Mouse (Mus musculus) hindbrain, embryonic 12.5 days (tissue): ENCODE results near the gene Cxcl9. TPM values are rescaled to one million over a fixed set of nuclear protein-coding genes. Genes with fewer than 3 reads are reported as not detected.

Source experiments
- ATAC-seq: fragments of 200-750 bp; cut with Nextera tagmentation; 2 replicates; pipeline ENCODE4 v1.8.0; 2017; ENCODE audit warnings: moderate TSS enrichment; ENCODE audit not compliant: low FRiP score
- H3K27ac ChIP-seq: fragments of 300-500 bp; sonication (generic); 2 replicates; pipeline ENCODE4 v1.5.1; 2016; ENCODE audit warnings: mild to moderate bottlenecking
- H3K27me3 ChIP-seq: fragments of 300-500 bp; sonication (generic); 2 replicates; pipeline ENCODE4 v1.6.1; 2016; ENCODE audit warnings: mild to moderate bottlenecking
- H3K36me3 ChIP-seq: fragments of 300-500 bp; sonication (generic); 2 replicates; pipeline ENCODE4 v1.6.1; 2016; ENCODE audit warnings: mild to moderate bottlenecking
- H3K4me1 ChIP-seq: fragments of 300-500 bp; sonication (generic); 2 replicates; pipeline ENCODE4 v1.6.1; 2016
- H3K4me2 ChIP-seq: fragments of 300-500 bp; sonication (generic); replicated peaks from 2 replicates; pipeline ENCODE4 v1.6.1; 2016; ENCODE audit warnings: mild to moderate bottlenecking
- H3K4me3 ChIP-seq: fragments of 300-500 bp; sonication (generic); 2 replicates; pipeline ENCODE4 v1.5.1; 2016; ENCODE audit warnings: mild to moderate bottlenecking
- H3K9ac ChIP-seq: fragments of 300-500 bp; sonication (generic); 2 replicates; pipeline ENCODE4 v1.6.1; 2016; ENCODE audit warnings: mild to moderate bottlenecking, moderate library complexity
- H3K9me3 ChIP-seq: fragments of 300-500 bp; sonication (generic); replicated peaks from 2 replicates; pipeline ENCODE4 v1.6.1; 2016; ENCODE audit warnings: mild to moderate bottlenecking
- WGBS: fragments of 180-500 bp; shearing (Covaris S2); methylation state at CpG from one replicate; pipeline ENCODE4 v1.1.7; 2016; 5-methylcytosine and 5-hydroxymethylcytosine counted together
- polyA plus RNA-seq: library from polyadenylated mRNA; unstranded; fragments of >200 nt; fragmentation: Nextera tagmentation; extraction: Ambion mirVana; gene quantifications from 2 replicates; pipeline ENCODE4 v1.2.1, GENCODE M21; 2016

Gene Cxcl9
- polyA plus RNA-seq, 1 experiment from 2014 or later: not detected

DNA sequence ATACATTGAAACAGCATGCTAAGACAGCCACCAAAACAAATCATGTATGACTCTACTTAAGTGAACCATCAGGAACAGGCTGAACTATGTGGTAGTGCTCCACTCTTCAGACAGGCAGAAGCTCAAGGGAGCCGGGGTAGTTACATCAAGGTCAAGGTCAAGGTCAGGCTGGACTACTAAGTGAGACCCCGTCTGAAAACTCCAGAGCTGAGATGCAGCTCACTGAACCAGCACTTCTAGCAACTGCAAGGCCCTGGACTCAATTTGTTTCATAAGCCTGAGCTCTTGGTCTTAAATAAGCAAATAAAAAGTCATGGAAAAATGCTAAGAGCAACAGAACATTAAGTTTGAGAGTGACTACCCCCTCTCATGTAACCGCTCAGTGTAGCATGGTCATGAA, 23.6 kb downstream of the Cxcl9 start:
- Histone ChIP-seq H3K27me3 (no peaks in the 10 kb centered on the region), H3K27ac (no peak overlapping the region), H3K4me2 (no peak overlapping the region), H3K4me1 (peaks cover 11% of the 10 kb centered on the region), H3K4me3 (no peak overlapping the region), H3K9me3 (no peaks in the 10 kb centered on the region), H3K36me3 (peaks cover 59% of the 10 kb centered on the region), H3K9ac (no peak overlapping the region)
- WGBS: 93% methylated on average over 3 of the region's 3 CpGs
- ATAC-seq: no peak

DNA sequence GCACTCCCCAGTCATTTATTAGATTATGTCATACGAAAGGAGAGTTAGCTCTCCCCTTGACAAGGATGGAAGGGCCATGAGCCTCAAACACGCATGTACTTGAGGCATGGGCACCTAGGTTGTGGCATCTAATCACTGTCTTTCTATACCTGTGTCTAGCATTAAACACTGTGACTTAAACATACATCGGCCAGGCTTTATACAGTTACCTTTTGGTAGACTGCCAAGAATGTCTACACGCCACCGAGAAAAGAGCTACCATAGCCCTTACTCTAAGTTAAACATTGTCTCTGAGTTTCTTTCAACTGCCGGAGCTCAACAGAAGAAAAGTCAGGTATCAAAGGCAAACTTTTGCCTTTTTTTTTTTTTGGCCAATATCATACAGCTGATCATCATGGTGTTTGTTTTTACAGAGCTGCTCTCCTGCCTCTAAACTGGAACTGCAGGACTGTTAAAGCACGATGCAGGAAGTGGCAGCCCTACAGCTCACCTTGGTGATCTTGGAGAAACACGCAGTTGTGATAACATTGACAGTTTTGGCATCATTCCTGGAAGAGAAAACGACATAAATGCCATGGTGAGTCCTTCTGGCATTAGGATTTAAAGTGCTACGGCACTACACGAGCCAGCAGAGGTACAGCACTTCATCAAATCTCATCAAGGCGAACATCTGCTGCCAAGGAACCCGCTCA, 25.6 kb downstream of the Cxcl9 start:
- WGBS: 94% methylated on average over 13 of the region's 13 CpGs

DNA sequence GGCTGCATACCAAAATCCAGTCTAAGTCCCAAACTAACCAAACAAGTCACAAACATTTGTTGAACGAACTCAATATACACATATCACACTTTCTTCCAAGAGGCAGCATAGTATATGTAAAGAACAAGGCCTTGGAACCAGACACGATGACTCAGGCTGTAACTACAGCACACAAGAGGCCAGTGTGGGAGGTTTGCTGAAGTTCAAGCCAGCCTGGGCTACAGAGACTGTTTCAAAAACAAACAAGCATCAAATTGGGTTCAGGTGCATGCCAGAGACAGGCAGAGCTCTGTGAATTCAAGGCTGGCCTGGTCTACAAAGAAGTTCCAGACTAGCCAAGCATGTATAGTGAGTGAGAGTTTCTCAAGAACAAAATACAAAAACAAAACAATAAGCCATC, 33.4 kb downstream of the Cxcl9 start:
- Histone ChIP-seq H3K27me3 (no peaks in the 10 kb centered on the region), H3K9ac (no peak overlapping the region), H3K4me2 (no peak overlapping the region), H3K9me3 (no peaks in the 10 kb centered on the region), H3K27ac (no peak overlapping the region), H3K36me3 (peaks cover 92% of the 10 kb centered on the region), H3K4me1 (no peaks in the 10 kb centered on the region), H3K4me3 (no peak overlapping the region)
- 90% methylated on average over 2 of the region's 2 CpGs for WGBS
- no peak for ATAC-seq

More for the DNA sequence above, 25.6 kb downstream of the Cxcl9 start:
- Histone ChIP-seq H3K27me3 (no peaks in the 10 kb centered on the region), H3K9me3 (no peaks in the 10 kb centered on the region), H3K36me3 (peaks cover 76% of the 10 kb centered on the region), H3K4me1 (no peaks in the 10 kb centered on the region), H3K27ac (no peak overlapping the region), H3K4me3 (no peak overlapping the region), H3K9ac (no peak overlapping the region), H3K4me2 (no peak overlapping the region)
- no peak for ATAC-seq

DNA sequence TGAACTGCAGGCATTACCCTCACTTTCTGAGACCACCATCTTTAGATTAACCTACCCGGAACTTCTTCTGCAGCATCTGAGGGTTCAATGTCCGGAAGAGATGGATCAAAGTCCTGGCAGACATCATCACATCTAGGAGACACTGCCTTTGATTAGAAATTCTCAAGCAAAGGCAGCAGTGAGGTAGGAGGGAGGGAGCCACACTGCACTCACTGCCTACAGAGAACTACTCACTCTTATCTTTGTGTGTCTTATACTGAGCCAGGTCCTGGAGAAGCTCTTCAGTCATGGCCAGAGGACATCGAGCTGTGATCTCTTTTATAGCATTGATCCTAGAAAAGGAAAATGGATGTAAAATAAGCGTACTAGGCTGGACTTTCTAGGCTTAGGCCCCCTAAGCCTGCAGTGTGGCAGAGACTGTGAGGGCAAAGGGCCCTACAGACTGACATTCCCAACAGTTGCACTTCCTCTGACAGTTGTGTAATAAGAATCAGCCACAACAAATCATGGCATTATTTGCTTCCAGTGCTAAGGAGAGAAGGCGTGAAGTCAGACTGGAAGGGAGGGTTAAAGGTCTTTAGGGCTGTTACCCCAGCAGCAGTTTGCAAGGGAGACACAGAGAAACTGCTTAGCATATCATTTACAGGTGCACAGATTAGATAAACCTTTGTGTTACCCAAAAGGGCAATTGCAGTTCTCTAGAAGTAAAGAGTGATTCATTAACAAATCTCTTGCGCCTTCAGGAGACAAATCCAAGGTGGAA, 36.0 kb downstream of the Cxcl9 start:
- H3K36me3 ChIP-seq: peaks cover 93% of the 10 kb centered on the region
- H3K27ac ChIP-seq: no peak overlapping the region

DNA sequence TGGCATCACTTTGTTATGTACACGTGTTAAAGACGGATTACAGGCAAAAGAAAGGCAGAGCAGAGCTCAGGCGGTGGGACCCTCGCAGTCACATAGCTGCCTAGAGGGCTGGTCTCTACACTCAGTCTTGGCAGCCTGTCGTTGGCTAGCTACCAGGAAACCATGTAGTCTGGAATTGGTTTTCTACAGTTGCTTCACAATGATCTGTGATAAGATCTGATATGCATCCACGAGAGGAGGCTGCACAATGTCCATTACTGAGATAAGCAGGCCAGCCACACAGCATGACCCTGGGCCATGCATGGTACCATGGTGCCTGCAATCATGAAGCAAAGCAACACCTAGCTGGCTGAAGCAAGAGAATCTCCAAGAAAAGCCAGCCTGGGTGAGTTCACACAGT, 40.0 kb downstream of the Cxcl9 start:
- no peak overlapping the region for H3K4me3 ChIP-seq
- 90% methylated on average over 6 of the region's 6 CpGs for WGBS
- H3K4me2 ChIP-seq: no peak overlapping the region
- peaks cover 80% of the 10 kb centered on the region for H3K36me3 ChIP-seq
- no peak overlapping the region for H3K9ac ChIP-seq
- H3K27ac ChIP-seq: no peak overlapping the region
- H3K4me1 ChIP-seq: no peaks in the 10 kb centered on the region
- ATAC-seq: no peak
- no peaks in the 10 kb centered on the region for H3K9me3 ChIP-seq
- H3K27me3 ChIP-seq: no peaks in the 10 kb centered on the region

More for the DNA sequence above, 36.0 kb downstream of the Cxcl9 start:
- Histone ChIP-seq H3K4me3 (no peak overlapping the region), H3K4me2 (no peak overlapping the region), H3K9me3 (no peaks in the 10 kb centered on the region), H3K27me3 (no peaks in the 10 kb centered on the region), H3K9ac (no peak overlapping the region), H3K4me1 (no peaks in the 10 kb centered on the region)
- WGBS: 90% methylated on average over 6 of the region's 6 CpGs
- no peak for ATAC-seq

DNA sequence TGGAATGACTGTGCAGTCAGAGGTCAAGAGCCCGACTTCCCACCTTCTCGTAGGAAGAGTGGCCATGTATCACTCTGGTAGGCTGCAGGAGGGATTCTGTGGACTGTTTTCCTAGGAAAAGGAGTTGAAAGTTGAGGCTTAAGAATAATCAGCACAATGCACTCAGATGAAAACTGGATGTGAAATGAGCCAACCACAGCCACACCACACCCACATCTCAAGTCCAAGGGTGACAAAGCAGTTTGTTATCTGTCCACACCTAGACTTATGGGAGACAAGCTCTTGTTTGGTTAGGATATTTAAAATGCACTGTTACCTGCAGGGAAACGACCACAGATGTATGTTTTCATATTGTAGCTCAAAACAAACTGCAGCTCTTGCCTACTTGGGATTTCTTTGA, 44.8 kb downstream of the Cxcl9 start:
- H3K4me1 ChIP-seq: peaks cover 6% of the 10 kb centered on the region
- peaks cover 35% of the 10 kb centered on the region for H3K36me3 ChIP-seq
- H3K9ac ChIP-seq: no peak overlapping the region
- H3K4me3 ChIP-seq: no peak overlapping the region
- H3K9me3 ChIP-seq: no peaks in the 10 kb centered on the region
- H3K4me2 ChIP-seq: no peak overlapping the region
- WGBS: 80% methylated on average over 3 of the region's 3 CpGs
- no peak for ATAC-seq
- no peaks in the 10 kb centered on the region for H3K27me3 ChIP-seq
- no peak overlapping the region for H3K27ac ChIP-seq

DNA sequence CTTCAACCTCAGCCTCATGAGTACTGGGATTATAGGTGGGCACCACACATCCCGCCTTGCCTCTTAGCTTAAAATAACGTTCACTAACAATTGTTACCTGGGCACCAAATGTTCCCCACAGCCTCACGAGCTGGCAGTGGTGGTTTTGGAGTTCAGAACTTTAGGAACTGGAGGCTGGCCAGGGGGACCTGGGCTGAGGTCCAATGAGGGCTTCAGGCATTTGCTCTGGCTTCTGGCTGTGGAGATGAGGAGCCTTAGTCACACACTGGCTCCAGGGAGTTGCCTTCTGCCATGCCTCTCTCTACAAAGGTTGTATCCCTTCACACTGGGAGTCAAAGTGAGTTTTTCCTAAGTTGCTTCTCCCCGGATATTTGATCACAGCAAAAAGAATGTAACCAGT, 45.3 kb downstream of the Cxcl9 start:
- Histone ChIP-seq H3K4me2 (no peak overlapping the region), H3K9ac (no peak overlapping the region), H3K4me1 (peaks cover 8% of the 10 kb centered on the region), H3K27ac (no peak overlapping the region), H3K36me3 (peaks cover 29% of the 10 kb centered on the region), H3K27me3 (no peaks in the 10 kb centered on the region), H3K9me3 (no peaks in the 10 kb centered on the region), H3K4me3 (no peak overlapping the region)
- 81% methylated on average over 4 of the region's 4 CpGs for whole genome bisulfite sequencing
- ATAC-seq: no peak

DNA sequence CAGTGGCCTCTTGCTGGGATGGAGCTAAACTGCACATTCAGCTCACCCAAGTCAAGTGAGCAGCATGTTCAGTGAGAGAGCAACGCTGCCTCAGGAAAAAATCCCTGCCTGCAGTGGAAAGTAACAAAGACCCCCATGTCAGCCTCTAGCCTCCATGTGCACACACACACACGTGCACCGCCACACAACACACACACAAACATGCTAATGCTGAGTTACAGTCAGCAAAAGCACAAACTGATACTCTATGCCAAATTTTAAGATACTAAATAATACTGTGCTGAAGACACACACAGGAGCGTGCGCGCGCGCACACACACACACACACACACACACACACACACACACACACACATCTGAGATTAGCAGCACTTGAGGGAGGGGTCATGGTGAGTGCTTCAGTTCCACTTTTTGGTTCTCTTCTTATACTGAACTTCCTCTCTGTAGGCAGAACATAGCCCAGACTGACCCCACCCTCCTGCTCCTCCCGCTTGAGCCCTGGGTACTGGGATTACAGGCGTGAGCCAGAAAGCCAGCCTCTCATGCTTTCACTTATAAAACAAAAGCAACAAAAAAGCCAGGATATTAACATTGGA, 48.8 kb downstream of the Cxcl9 start:
- H3K9ac ChIP-seq: no peak overlapping the region

DNA sequence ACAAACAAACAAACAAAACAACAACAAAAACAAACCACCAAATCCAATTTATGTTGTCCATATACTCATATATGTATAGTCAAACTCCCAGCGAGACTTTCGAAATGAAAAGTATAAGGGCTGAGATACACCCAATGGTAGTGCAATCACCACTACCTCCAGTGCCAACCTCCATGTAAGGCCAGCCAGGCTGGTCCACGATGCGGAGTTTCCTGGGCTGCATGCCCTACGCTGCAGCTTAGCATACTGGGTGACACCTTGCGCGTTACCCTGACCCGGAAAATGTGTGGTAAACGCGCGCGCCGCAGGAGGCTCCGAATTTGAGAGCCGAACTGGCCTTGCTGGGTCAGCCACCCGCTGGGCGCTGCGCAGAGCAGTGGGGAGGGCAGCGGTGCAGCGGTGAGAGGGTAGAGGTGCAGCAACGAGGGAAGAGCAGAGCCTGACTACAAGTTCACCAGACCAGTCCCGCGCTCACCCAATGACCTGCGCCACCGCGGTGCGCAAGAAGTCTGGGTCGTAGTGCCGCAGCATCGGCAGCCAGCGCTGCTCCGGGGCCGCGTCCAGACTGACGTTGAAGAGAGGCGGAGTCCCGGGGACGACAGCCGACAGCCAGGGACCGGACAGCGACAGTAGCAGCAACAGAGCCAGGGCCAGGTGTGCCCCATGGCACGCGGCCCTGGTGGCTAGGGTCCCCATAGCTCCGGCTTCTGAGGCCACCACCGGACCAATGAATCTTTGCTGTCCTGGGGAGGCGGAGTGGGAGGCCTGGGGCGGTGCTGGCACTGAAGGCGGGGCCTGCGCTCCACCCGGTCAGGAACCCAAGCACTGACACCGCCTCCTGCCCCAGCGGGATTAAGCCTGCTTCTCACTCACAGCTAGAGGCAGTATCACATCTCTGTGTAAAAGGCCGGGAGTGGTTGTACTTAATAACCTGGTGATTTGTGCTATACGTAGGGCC, 50.2 kb downstream of the Cxcl9 start, which contains the start of gene Naaa:
Gene Naaa, minus strand, starts transcription at position 734 of the 958 bp plus-strand sequence.
- Histone ChIP-seq H3K9ac (peak within 1 kb of the TSS; percentile 67), H3K27ac (peak within 1 kb of the TSS; percentile 67), H3K4me2 (peak within 1 kb of the TSS; percentile 91), H3K36me3 (no peaks in the 10 kb centered on the region), H3K27me3 (0 out of 2 replicates have a peak, but pooled peaks cover 8% of the 10 kb centered on the region), H3K4me1 (peaks cover 9% of the 10 kb centered on the region), H3K4me3 (peak within 1 kb of the TSS; percentile 70), H3K9me3 (no peaks in the 10 kb centered on the region)
- ATAC-seq: peak; percentile 92
- 3% methylated on average over 54 of the region's 54 CpGs for WGBS

More for the DNA sequence above, 48.8 kb downstream of the Cxcl9 start:
- 83% methylated on average over 10 of the region's 10 CpGs for WGBS
- Histone ChIP-seq H3K27me3 (0 out of 2 replicates have a peak, but pooled peaks cover 8% of the 10 kb centered on the region), H3K4me1 (peaks cover 9% of the 10 kb centered on the region), H3K9me3 (no peaks in the 10 kb centered on the region), H3K4me2 (peak overlapping the region; percentile 91; the same call in 1 of the 2 replicates), H3K4me3 (no peak overlapping the region), H3K36me3 (0 out of 2 replicates have a peak, but pooled peaks cover under 1% of the 10 kb centered on the region), H3K27ac (0 out of 2 replicates have a peak overlapping the region, but pooled peaks have one; percentile 4)
- no peak for ATAC-seq
